Mouse (Mus musculus) megakaryocyte, embryonic 14.5 days (primary cell): Measurements from ENCODE around the gene Gabrg2.

ENCODE experiments used
- FLI1 ChIP-seq: IDR thresholded peaks from 2 replicates; pipeline ENCODE4 v1.6.1; 2012; ENCODE audit warnings: low read length, inconsistent platforms, mixed read lengths
- GATA1 ChIP-seq: IDR thresholded peaks from 3 replicates; pipeline ENCODE4 v1.6.1; 2012; ENCODE audit warnings: mixed read lengths, low read length, inconsistent platforms, borderline replicate concordance

DNA sequence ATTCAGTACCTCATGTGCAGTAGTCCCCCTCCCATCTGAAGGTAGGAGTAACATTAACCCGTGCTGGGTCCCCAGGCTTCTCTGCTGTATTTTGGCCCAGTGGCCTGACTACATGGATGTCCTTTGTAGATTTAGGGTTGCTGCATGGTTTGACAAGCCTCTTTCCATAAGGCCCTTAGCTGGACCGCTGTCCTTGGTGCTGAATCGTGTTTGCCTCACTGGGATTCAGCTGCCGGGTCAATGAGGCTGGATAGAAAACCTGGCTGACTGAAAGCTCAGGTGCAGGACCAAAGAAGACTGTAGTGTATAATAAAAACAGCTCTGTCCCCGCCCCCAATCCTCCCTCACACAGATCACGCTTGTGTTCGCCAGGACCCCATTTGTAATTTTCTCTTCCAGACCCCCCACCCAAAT is 1.2 kb downstream of the Gabrg2 start:
- no peak for TF ChIP-seq GATA1
- TF ChIP-seq FLI1, result no peak
